Mouse (Mus musculus) ES-E14 (cell line): ENCODE results near the gene Fbp2.

Experiments
- MAFK ChIP-seq: IDR thresholded peaks from 2 replicates; pipeline ENCODE4 v1.6.1; 2014; ENCODE audit warnings: mild to moderate bottlenecking, low read depth, low read length, inconsistent platforms; ENCODE audit not compliant: insufficient read depth
- ZC3H11A ChIP-seq: IDR thresholded peaks from 2 replicates; pipeline ENCODE4 v1.6.1; 2012; ENCODE audit warnings: low read depth, mild to moderate bottlenecking, inconsistent platforms, low read length, borderline replicate concordance
- ZNF384 ChIP-seq: IDR thresholded peaks from 2 replicates; pipeline ENCODE4 v1.6.1; 2012; ENCODE audit warnings: low read depth, low read length, inconsistent platforms

DNA sequence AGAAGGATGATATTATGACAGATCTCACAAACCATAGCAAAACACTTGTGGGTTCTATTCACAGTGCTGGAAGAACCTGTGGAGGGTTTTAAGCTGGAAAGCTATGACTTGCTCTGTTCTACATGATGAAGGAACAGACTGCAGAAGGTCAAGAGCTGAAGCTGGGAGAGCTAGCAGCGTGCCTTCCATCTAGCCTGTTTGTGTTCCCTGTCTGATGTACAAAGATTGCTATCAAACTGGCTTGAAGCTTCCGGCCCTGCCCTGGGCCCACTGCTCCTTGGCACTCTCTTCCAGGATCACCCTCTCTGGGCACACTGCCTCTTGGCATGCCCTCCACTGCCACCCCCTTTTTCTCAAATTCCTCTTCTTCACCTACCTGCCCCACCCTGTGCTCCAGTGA, 31.1 kb upstream of the Fbp2 start:
- TF ChIP-seq ZC3H11A (no peak), MAFK (no peak), ZNF384 (no peak)
